Mouse (Mus musculus) lung, adult 2 months (tissue): ENCODE data around the gene Sh3rf3. TPM values are rescaled to one million over a fixed set of nuclear protein-coding genes. Genes with fewer than 3 reads are reported as not detected.

Source experiments
- DNase-seq: peaks from one replicate; pipeline ENCODE4 v3.0.0; 2022
- H3K4me1 ChIP-seq: fragments of 200-500 bp; 2 replicates; pipeline ENCODE4 v1.6.1; 2011; ENCODE audit warnings: low read length; ENCODE audit not compliant: control insufficient read depth, insufficient read depth
- H3K4me3 ChIP-seq: fragments of 200-500 bp; replicated peaks from 2 replicates; pipeline ENCODE3; 2011; ENCODE audit warnings: low read depth, mild to moderate bottlenecking, control low read depth, low read length; ENCODE audit errors: extremely low read depth
- CTCF ChIP-seq: fragments of 200-500 bp; IDR thresholded peaks from 2 replicates; pipeline ENCODE4 v1.5.1; 2011; ENCODE audit warnings: mild to moderate bottlenecking, low read length, control low read depth; ENCODE audit not compliant: insufficient read depth
- POLR2A ChIP-seq: fragments of 200-500 bp; IDR thresholded peaks from 2 replicates; pipeline ENCODE4 v1.6.1; 2011; ENCODE audit warnings: low read depth, mild to moderate bottlenecking, control low read depth, low read length, borderline replicate concordance; ENCODE audit errors: extremely low read depth
- WGBS: fragments of 180-500 bp; shearing (Covaris S2); methylation state at CpG from one replicate; pipeline ENCODE4 v1.1.7; 2018; 5-methylcytosine and 5-hydroxymethylcytosine counted together
- polyA plus RNA-seq: library from polyadenylated mRNA; depleted of rRNA; stranded (reverse); fragments of >200 nt; gene quantifications from 2 replicates; pipeline ENCODE4 v1.2.3, GENCODE M21; 2012; rRNA removed

Gene Sh3rf3
- polyA plus RNA-seq, result 10.1 and 13.5 TPM in 2 replicates

DNA sequence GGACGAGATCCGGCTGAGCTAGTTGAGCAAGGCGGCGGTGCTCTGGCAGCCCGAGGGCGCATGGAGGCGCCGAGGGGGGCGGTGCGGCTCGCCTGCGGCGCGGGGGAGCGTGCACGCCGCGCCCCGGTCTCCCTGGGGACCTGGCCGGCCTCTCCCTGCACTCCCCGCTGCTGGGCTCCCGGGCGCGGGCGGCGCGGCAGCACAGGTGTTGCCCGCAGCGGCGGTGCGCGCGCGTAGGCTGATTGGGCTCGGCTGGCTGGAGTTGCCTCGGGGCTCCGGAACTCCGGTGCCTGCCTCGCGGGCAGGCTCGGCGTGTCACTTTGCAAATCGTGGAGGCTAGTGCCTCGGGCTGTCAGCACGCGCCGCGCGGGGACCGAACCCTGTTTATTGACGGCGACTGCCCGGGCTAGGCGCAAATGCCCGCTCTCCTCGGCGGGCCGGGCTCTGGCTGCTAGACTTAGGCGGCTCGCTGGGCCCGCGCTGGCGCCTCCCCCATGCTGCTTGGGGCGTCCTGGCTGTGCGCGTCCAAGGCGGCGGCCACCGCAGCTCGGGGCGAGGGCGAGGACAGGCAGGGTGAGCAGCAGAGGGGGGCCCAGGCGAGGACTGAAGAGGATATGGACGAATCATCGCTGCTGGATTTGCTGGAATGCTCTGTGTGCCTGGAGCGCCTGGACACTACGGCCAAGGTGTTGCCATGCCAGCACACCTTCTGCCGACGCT, at the start of gene Sh3rf3:
Sh3rf3 (plus strand) TSS at position 279 of the 720 bp plus-strand sequence.
- Histone ChIP-seq H3K4me3 (peak within 1 kb of the TSS; percentile 66), H3K4me1 (no peaks in the 10 kb centered on the region; the same call in 1 of the 2 replicates)
- under 1% methylated on average over 78 of the region's 79 CpGs for WGBS
- peak; percentile 51 for DNase-seq
- no peak for TF ChIP-seq CTCF
- no peak for TF ChIP-seq POLR2A

GRCm38 (mm10) chr10:58788486-58789274, 24.5 kb upstream of the Sh3rf3 start:
- no peaks in the 10 kb centered on the region for H3K4me1 ChIP-seq
- WGBS, result 86% methylated on average over 8 of the region's 8 CpGs

DNA sequence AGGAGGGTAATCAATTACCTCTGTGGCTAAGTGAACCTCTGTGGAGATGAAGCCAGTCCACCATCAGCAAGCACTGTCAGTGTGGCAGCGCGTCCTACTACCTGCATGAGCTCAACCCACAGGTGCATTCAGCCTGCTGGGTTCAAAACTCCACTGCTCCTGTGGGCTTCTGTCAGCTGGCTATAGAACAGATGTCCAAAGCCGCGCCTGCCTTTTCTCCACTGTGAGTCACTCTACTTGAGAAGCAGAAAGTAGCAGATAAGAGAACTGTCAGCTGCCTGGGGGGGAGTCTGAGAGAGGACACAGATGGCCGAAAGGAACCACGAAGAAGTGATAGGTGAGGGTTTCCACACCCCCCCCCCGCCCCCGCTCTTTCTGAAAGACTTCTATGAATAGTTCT, 15.6 kb upstream of the Sh3rf3 start:
- TF ChIP-seq CTCF, result no peak
- no peak for TF ChIP-seq POLR2A
- no peak for DNase-seq
- no peak overlapping the region for H3K4me3 ChIP-seq
- no peaks in the 10 kb centered on the region for H3K4me1 ChIP-seq
- WGBS, result 64% methylated on average over 8 of the region's 8 CpGs

More at GRCm38 (mm10) chr10:58788486-58789274, 24.5 kb upstream of the Sh3rf3 start:
- DNase-seq, result no peak
- TF ChIP-seq CTCF (no peak), POLR2A (no peak)
- no peak overlapping the region for H3K4me3 ChIP-seq

GRCm38 (mm10) chr10:58798156-58798555, 15.0 kb upstream of the Sh3rf3 start:
- WGBS, result 87% methylated on average over 3 of the region's 3 CpGs
- DNase-seq, result no peak
- Histone ChIP-seq H3K4me3 (no peak overlapping the region), H3K4me1 (no peaks in the 10 kb centered on the region)
- no peak for TF ChIP-seq CTCF
- TF ChIP-seq POLR2A, result no peak

GRCm38 (mm10) chr10:58800996-58801433, 12.1 kb upstream of the Sh3rf3 start:
- DNase-seq, result no peak
- WGBS, result 73% methylated on average over 21 of the region's 21 CpGs
- Histone ChIP-seq H3K4me1 (no peaks in the 10 kb centered on the region), H3K4me3 (no peak overlapping the region)
- TF ChIP-seq POLR2A (no peak), CTCF (no peak)

DNA sequence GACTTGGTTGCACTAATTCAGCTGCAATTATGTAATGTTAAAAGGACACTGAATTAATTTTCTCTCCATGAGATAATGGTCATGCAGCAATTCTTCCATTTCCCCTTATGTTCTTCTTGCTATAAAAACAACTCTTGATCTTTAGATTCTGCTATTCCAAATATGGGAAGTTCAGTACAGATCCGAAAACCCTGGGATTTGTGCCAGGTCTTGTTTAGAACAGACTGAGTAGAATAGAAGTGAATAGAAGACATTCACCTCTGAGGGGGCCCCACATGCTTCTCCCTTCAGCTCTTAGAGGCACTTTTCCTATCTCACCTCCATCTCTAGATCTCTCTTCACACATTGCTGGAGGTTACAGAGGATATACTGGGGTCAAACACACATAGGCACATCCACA, 10.8 kb upstream of the Sh3rf3 start:
- TF ChIP-seq CTCF (no peak), POLR2A (no peak)
- DNase-seq, result no peak
- WGBS, result 50% methylated on average over 1 of the region's 1 CpGs
- Histone ChIP-seq H3K4me3 (no peak overlapping the region), H3K4me1 (no peaks in the 10 kb centered on the region)

DNA sequence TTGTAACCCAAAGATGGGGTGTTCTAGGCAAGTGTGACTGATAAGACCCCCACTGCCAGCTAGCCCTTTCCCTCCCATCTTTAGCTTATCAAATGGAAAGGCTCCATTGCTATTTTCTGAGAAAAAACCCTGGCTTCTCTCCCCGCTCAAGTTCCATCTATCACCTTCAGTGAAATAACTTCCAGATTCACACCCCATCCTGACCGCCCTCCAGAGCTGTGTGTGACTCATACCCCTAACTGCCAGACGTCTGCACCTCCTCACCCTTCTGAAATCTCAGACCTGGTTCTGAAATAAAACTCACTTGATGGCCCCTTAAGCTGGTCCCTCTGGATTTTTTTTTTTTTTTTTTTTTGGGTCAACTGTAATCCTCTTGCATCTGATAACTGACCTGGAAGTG, 5.2 kb upstream of the Sh3rf3 start:
- DNase-seq, result no peak
- no peak overlapping the region for H3K4me3 ChIP-seq
- no peak for TF ChIP-seq CTCF
- no peak for TF ChIP-seq POLR2A
- WGBS, result 46% methylated on average over 3 of the region's 3 CpGs
- no peaks in the 10 kb centered on the region for H3K4me1 ChIP-seq

DNA sequence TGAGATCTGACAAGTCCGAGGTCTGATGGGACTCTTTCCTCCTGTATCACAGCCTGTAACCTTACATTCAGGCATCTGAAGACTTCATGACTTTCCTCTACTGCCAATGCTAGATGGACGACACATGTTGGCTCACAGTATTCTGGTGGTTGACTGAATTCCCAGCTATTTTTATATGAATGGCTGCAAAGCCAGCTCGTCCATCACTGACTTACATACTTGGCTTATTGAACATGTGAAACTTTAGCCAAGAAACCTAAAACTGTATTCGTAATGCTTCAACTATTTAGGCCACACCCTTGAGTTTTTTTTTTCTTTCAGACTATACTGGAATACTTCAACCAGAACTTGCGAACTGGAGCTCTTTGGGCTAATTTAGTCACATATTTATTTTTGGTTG, 3.0 kb upstream of the Sh3rf3 start:
- no peaks in the 10 kb centered on the region for H3K4me1 ChIP-seq
- no peak for DNase-seq
- no peak overlapping the region for H3K4me3 ChIP-seq
- TF ChIP-seq POLR2A (no peak), CTCF (no peak)
- 56% methylated on average over 5 of the region's 5 CpGs for WGBS

GRCm38 (mm10) chr10:58812210-58813080, 714 bp upstream of the Sh3rf3 start:
- no peaks in the 10 kb centered on the region for H3K4me1 ChIP-seq
- peak; percentile 55 for TF ChIP-seq CTCF
- TF ChIP-seq POLR2A, result no peak
- peak overlapping the region; percentile 66 for H3K4me3 ChIP-seq
- DNase-seq, result peak; percentile 84
- WGBS, result under 1% methylated on average over 63 of the region's 63 CpGs
